Mouse (Mus musculus): ENCODE results near the gene Gm20388. TPM values are rescaled to one million over a fixed set of nuclear protein-coding genes. Genes with fewer than 3 reads are reported as not detected.
A peak's percentile ranks its signal among the peaks of the same experiment; 100 is the strongest.

Gene Gm20388
- polyA plus RNA-seq, 1 experiment = 49.7 TPM

DNA sequence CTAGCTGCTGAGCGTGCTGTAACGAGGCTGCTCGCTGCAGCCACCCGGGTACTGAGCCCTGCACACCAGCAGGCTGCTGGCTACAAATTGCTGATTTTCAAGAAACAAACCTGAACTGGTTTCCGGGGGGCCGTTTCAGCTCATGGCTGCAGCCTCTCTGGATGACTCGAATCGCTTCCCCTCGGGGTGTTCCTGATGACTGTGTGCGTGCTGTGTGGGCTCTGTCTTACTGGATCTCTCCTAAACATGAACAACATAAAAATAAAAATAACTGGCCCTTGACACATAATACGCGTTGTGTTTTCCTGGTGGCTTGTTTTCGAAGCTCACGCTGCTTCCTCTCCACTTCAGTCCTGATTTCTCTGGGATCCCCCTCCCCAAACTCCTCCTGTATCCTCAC lies 1168.1 kb downstream of the Gm20388 start:
- H3K27me3 ChIP-seq (replicated peaks; ENCODE audit: control insufficient read depth, insufficient read depth, low read length) = peaks cover 8% of the 10 kb centered on the region; the same call in 1 of the 2 replicates
- 8% methylated on average over 14 of the region's 14 CpGs for WGBS
- no peak for TF ChIP-seq POLR2A (IDR thresholded peaks at IDR 0.05; ENCODE audit: low read depth, low read length)
- no peak for TF ChIP-seq CTCF (conservative IDR thresholded peaks at IDR 0.05; ENCODE audit: insufficient read depth, insufficient read length, low read depth, low read length)
- H3K4me1 ChIP-seq (ENCODE audit: control insufficient read depth, insufficient read depth, low read length) = no peaks in the 10 kb centered on the region
- H3K4me3 ChIP-seq (ENCODE audit: insufficient read depth, low read depth, low read length) = no peak overlapping the region
- no peak for DNase-seq
- no peaks in the 10 kb centered on the region for H3K36me3 ChIP-seq (ENCODE audit: control insufficient read depth, insufficient read depth, low read length)
- H3K27ac ChIP-seq (ENCODE audit: insufficient read depth, low read depth, low read length) = no peak overlapping the region

DNA sequence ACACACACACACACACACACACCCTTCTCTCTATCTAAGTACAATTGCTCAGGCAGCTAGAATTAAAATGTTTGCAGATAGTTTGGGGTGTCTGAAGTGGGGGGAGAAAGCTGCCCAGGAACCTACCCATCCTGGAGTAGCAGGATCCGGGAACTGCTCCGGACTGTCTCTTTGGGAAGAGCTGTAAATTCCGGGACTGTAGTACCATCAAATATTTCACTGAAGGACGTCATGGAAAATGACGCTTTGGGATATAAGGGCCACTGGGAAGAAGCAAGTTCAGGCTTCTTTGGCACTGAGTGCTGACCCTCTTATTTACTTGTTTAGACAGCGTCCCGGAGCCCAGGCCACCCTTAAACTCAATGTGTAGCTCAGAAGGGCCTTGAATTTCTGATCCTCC lies 1168.6 kb downstream of the Gm20388 start:
- no peak overlapping the region for H3K27ac ChIP-seq (ENCODE audit: insufficient read depth, low read depth, low read length)
- WGBS = 6% methylated on average over 7 of the region's 7 CpGs
- H3K36me3 ChIP-seq (ENCODE audit: control insufficient read depth, insufficient read depth, low read length) = no peaks in the 10 kb centered on the region
- no peak overlapping the region for H3K4me3 ChIP-seq (ENCODE audit: insufficient read depth, low read depth, low read length)
- H3K27me3 ChIP-seq (replicated peaks; ENCODE audit: control insufficient read depth, insufficient read depth, low read length) = peaks cover 8% of the 10 kb centered on the region; the same call in 1 of the 2 replicates
- H3K4me1 ChIP-seq (ENCODE audit: control insufficient read depth, insufficient read depth, low read length) = no peaks in the 10 kb centered on the region
- no peak for DNase-seq
- TF ChIP-seq POLR2A (IDR thresholded peaks at IDR 0.05; ENCODE audit: low read depth, low read length) (no peak), CTCF (conservative IDR thresholded peaks at IDR 0.05; ENCODE audit: insufficient read depth, insufficient read length, low read depth, low read length) (no peak)

DNA sequence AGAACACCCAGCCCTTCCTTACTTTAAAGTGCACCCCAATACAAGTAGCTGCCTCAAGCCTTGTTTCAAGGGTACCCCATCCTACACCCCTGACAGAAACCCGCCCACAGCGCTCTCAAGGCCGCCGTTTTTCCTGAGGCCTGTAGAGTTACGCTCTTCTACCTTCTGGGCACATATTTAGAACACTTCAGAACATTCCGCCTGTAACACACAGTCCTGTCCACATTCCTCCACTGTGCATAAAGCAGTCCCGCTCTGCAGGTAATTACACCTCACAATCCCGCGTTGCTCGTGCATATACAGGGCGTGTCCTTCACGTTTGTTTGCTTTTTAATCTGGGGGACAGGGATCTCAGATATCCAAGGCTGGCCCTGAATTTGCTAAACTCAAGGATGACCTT lies 1169.3 kb downstream of the Gm20388 start:
- TF ChIP-seq CTCF (conservative IDR thresholded peaks at IDR 0.05; ENCODE audit: insufficient read depth, insufficient read length, low read depth, low read length) = no peak
- TF ChIP-seq POLR2A (IDR thresholded peaks at IDR 0.05; ENCODE audit: low read depth, low read length) = no peak
- H3K27ac ChIP-seq (ENCODE audit: insufficient read depth, low read depth, low read length) = no peak overlapping the region
- 11% methylated on average over 12 of the region's 12 CpGs for WGBS
- H3K4me1 ChIP-seq (ENCODE audit: control insufficient read depth, insufficient read depth, low read length) = no peaks in the 10 kb centered on the region
- H3K4me3 ChIP-seq (ENCODE audit: insufficient read depth, low read depth, low read length) = no peak overlapping the region
- peaks cover 11% of the 10 kb centered on the region; the same call in 1 of the 2 replicates for H3K27me3 ChIP-seq (replicated peaks; ENCODE audit: control insufficient read depth, insufficient read depth, low read length)
- H3K36me3 ChIP-seq (ENCODE audit: control insufficient read depth, insufficient read depth, low read length) = no peaks in the 10 kb centered on the region
- no peak for DNase-seq

DNA sequence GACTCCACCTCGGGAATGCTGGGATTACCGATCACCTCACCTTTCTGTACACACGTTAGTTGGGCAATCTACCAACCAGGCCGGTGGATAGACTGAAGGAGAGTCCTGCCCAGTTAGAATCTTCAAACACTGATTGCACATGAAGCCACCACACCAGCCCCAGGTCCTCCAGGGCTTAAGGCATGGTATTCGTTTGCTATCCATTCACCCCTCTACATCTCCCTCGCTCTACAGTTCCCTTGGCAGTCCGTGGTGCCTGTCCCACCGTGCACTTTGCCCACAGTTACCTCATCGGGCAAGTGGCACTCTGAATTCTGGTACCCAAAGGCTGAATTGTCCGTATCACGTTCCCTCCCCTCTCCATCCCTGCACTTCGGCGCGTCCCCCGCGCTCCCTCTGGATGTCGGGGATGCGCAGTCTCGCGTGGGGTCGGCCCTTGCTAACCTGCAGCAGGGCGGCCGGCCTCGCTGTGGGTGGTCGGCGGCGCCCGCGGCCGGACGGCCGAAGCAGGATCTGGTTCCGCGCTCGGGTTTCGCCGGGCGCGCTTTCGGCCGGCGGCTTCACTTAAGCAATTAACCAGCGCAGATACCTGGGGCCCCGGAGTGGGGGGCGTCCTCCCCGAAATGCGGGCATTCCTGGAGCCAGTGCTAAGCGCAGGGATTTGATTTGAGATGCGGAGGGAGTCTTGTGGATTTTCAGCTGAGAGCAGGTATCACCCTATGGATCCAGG lies 1169.9 kb downstream of the Gm20388 start:
- Histone ChIP-seq H3K4me1 (ENCODE audit: control insufficient read depth, insufficient read depth, low read length) (no peaks in the 10 kb centered on the region), H3K36me3 (ENCODE audit: control insufficient read depth, insufficient read depth, low read length) (no peaks in the 10 kb centered on the region), H3K4me3 (ENCODE audit: insufficient read depth, low read depth, low read length) (no peak overlapping the region), H3K27me3 (replicated peaks; ENCODE audit: control insufficient read depth, insufficient read depth, low read length) (peaks cover 12% of the 10 kb centered on the region; the same call in 1 of the 2 replicates), H3K27ac (ENCODE audit: insufficient read depth, low read depth, low read length) (no peak overlapping the region)
- TF ChIP-seq POLR2A (IDR thresholded peaks at IDR 0.05; ENCODE audit: low read depth, low read length) = no peak
- no peak for DNase-seq
- WGBS = 2% methylated on average over 49 of the region's 49 CpGs

DNA sequence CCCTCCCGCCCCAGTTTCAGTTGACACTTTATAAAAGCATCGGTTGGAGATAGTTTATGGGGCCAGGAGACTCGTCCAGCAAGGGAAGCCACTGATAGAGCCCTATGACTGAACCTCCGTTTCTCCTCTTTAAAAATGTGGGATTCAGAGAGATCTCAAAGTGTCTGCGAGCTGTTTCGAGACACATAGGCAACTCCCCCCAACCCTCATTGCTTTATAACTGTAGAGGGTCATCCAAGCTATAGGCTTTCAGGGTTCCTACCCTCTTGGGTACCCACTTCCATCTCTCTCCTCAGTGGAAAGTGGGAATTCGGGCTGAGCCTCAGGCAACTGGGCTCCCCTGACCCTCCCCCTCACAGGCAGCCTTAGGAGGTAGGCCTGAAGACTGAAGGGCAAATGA lies 1170.8 kb downstream of the Gm20388 start:
- no peak for DNase-seq
- Histone ChIP-seq H3K27me3 (replicated peaks; ENCODE audit: control insufficient read depth, insufficient read depth, low read length) (peaks cover 12% of the 10 kb centered on the region; the same call in 1 of the 2 replicates), H3K27ac (ENCODE audit: insufficient read depth, low read depth, low read length) (no peak overlapping the region), H3K4me1 (ENCODE audit: control insufficient read depth, insufficient read depth, low read length) (no peaks in the 10 kb centered on the region), H3K4me3 (ENCODE audit: insufficient read depth, low read depth, low read length) (no peak overlapping the region), H3K36me3 (ENCODE audit: control insufficient read depth, insufficient read depth, low read length) (no peaks in the 10 kb centered on the region)
- TF ChIP-seq CTCF (conservative IDR thresholded peaks at IDR 0.05; ENCODE audit: insufficient read depth, insufficient read length, low read depth, low read length) (no peak), POLR2A (IDR thresholded peaks at IDR 0.05; ENCODE audit: low read depth, low read length) (no peak)
- WGBS = 9% methylated on average over 7 of the region's 7 CpGs

DNA sequence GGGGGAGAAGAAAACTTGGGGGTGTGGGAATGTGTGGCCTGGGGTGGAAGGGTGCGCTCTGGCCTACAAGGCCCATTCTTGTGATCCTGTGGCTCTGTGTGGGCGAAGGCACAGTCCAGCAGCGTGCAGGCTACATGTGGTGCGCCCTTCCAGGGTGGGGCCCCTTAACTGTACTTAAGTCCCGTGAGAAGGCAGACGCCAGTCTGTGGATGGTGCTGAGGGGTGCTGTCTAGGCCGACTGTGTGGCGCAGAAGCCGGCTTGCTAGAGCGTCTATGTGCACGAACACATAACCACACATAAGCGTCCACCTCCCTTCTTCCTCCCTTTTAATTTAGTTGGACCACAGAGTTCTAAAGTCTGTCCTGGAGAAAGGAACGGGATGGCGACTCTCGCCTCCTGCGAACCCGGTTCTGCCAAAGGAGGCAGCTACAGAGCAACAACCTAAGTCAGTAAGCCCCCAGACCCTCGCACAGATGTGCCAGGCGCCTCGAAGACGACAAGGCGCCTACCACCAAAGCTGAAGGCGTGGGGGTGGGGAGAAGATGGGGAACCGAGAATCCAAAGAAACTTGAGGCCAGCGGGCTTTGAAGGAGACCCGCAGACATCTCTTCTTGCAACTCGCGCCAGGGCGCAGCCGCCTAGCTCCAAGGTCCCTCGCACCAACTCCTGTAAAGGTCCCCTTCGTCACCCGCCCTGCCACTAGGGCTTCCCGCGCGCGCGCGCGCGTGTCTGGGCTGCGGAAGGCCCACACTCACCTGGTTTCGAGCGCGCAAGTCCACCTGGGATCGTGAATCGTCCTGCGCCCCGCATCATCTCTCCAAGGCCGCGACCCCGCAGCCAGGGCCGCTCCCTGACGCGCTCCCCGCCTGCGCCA lies 1171.8 kb downstream of the Gm20388 start:
- DNase-seq = no peak
- 7% methylated on average over 57 of the region's 57 CpGs for WGBS
- Histone ChIP-seq H3K27me3 (replicated peaks; ENCODE audit: control insufficient read depth, insufficient read depth, low read length) (peaks cover 12% of the 10 kb centered on the region; the same call in 1 of the 2 replicates), H3K4me3 (ENCODE audit: insufficient read depth, low read depth, low read length) (peak overlapping the region; percentile 8; the same call in 1 of the 2 replicates), H3K4me1 (ENCODE audit: control insufficient read depth, insufficient read depth, low read length) (no peaks in the 10 kb centered on the region), H3K27ac (ENCODE audit: insufficient read depth, low read depth, low read length) (no peak overlapping the region), H3K36me3 (ENCODE audit: control insufficient read depth, insufficient read depth, low read length) (no peaks in the 10 kb centered on the region)
- TF ChIP-seq CTCF (conservative IDR thresholded peaks at IDR 0.05; ENCODE audit: insufficient read depth, insufficient read length, low read depth, low read length) (no peak), POLR2A (IDR thresholded peaks at IDR 0.05; ENCODE audit: low read depth, low read length) (no peak)

Measured in kidney, adult 2 months (tissue).